ENCODE assay signal across 7 mouse cellular contexts in genomic region chr10:78245225-78245547, GRCm38 (mm10). TPM values are rescaled to one million over a fixed set of nuclear protein-coding genes. Genes with fewer than 3 reads are reported as not detected.
A peak's percentile ranks its signal among the peaks of the same experiment; 100 is the strongest.
DNase-seq lines count a peak whose midpoint lies in the region; ATAC-seq and TF ChIP-seq lines count a peak whose summit lies in the region.

No protein-coding gene starts in this region.

- H3K4me3 ChIP-seq in neural tube, embryonic 11.5 days (ENCODE audit: low read depth, low read length), result peak overlapping the region; percentile 77
- peak overlapping the region; percentile 95 for H3K4me3 ChIP-seq in forebrain, embryonic 10.5 days
- peak overlapping the region; percentile 80 for H3K4me3 ChIP-seq in limb, embryonic 14.5 days (replicated peaks; ENCODE audit: low read length)
- H3K4me3 ChIP-seq in stomach, embryonic 16.5 days (replicated peaks; ENCODE audit: low read length), result peak overlapping the region; percentile 89

- no peaks in the 10 kb centered on the region for H3K36me3 ChIP-seq in neural tube, embryonic 11.5 days (ENCODE audit: control insufficient read depth, insufficient read depth, low read length)
- H3K36me3 ChIP-seq in forebrain, embryonic 10.5 days (replicated peaks), result peaks cover 6% of the 10 kb centered on the region; the same call in 1 of the 2 replicates
- H3K36me3 ChIP-seq in limb, embryonic 14.5 days (ENCODE audit: control insufficient read depth, insufficient read depth, low read length), result no peaks in the 10 kb centered on the region
- no peaks in the 10 kb centered on the region for H3K36me3 ChIP-seq in stomach, embryonic 16.5 days (ENCODE audit: control insufficient read depth, insufficient read depth, low read length)

- H3K4me1 ChIP-seq in neural tube, embryonic 11.5 days (ENCODE audit: control insufficient read depth, insufficient read depth, low read length), result peaks cover 9% of the 10 kb centered on the region
- peaks cover 23% of the 10 kb centered on the region for H3K4me1 ChIP-seq in forebrain, embryonic 10.5 days
- H3K4me1 ChIP-seq in limb, embryonic 14.5 days (ENCODE audit: control insufficient read depth, insufficient read depth, low read length), result peaks cover 14% of the 10 kb centered on the region; the same call in 1 of the 2 replicates
- H3K4me1 ChIP-seq in stomach, embryonic 16.5 days (ENCODE audit: control insufficient read depth, insufficient read depth, low read length), result peaks cover 13% of the 10 kb centered on the region

- DNase-seq in neural tube, embryonic 11.5 days (ENCODE audit: low spot score), result no peak
- no peak for DNase-seq in neural tube, embryonic 10.5 days (ENCODE audit: extremely low spot score, low spot score)
- peak; percentile 17 for DNase-seq in forebrain, embryonic 10.5 days (ENCODE audit: extremely low spot score, low spot score)
- DNase-seq in limb, embryonic 14.5 days (ENCODE audit: low spot score), result no peak
- DNase-seq in ovary, adult 18-20 months (ENCODE audit: low spot score), result no peak
- DNase-seq in thymus, postnatal 25 days, result no peak

- 25% methylated on average over 7 of the region's 7 CpGs for WGBS in neural tube, embryonic 11.5 days
- 24% methylated on average over 7 of the region's 7 CpGs for WGBS in forebrain, embryonic 10.5 days
- WGBS in limb, embryonic 14.5 days, result 15% methylated on average over 7 of the region's 7 CpGs
- WGBS in stomach, embryonic 16.5 days, result 12% methylated on average over 7 of the region's 7 CpGs

- no peak overlapping the region for H3K27ac ChIP-seq in neural tube, embryonic 11.5 days (ENCODE audit: low read depth, low read length)
- peak overlapping the region; percentile 87 for H3K27ac ChIP-seq in forebrain, embryonic 10.5 days
- H3K27ac ChIP-seq in limb, embryonic 14.5 days (replicated peaks; ENCODE audit: low read depth, low read length), result no peak overlapping the region
- peak overlapping the region; percentile 62 for H3K27ac ChIP-seq in stomach, embryonic 16.5 days (ENCODE audit: low read length)

- H3K27me3 ChIP-seq in neural tube, embryonic 11.5 days (ENCODE audit: control insufficient read depth, insufficient read depth, low read length), result no peaks in the 10 kb centered on the region
- no peaks in the 10 kb centered on the region for H3K27me3 ChIP-seq in forebrain, embryonic 10.5 days (ENCODE audit: poor library complexity, severe bottlenecking)
- H3K27me3 ChIP-seq in limb, embryonic 14.5 days (ENCODE audit: control insufficient read depth, insufficient read depth, low read length), result no peaks in the 10 kb centered on the region
- no peaks in the 10 kb centered on the region for H3K27me3 ChIP-seq in stomach, embryonic 16.5 days (ENCODE audit: control insufficient read depth, insufficient read depth, low read length)

- no peak for TF ChIP-seq POLR2A in limb, embryonic 14.5 days (IDR thresholded peaks at IDR 0.05; ENCODE audit: borderline replicate concordance, extremely low read depth, insufficient read depth, insufficient read length)

- no peaks in the 10 kb centered on the region for H3K9me3 ChIP-seq in neural tube, embryonic 11.5 days (ENCODE audit: control insufficient read depth, low read length)
- no peaks in the 10 kb centered on the region for H3K9me3 ChIP-seq in forebrain, embryonic 10.5 days
- no peaks in the 10 kb centered on the region for H3K9me3 ChIP-seq in limb, embryonic 14.5 days (ENCODE audit: control insufficient read depth, low read length)
- H3K9me3 ChIP-seq in stomach, embryonic 16.5 days (replicated peaks; ENCODE audit: control insufficient read depth, low read length), result no peaks in the 10 kb centered on the region

- ATAC-seq in neural tube, embryonic 11.5 days (ENCODE audit: insufficient read depth, low FRiP score, low TSS enrichment), result peak; percentile 8; the same call in 1 of the 2 replicates
- no peak for ATAC-seq in limb, embryonic 14.5 days (ENCODE audit: low FRiP score, low read depth)
- ATAC-seq in stomach, embryonic 16.5 days (ENCODE audit: insufficient read depth, low FRiP score), result no peak

- H3K4me2 ChIP-seq in neural tube, embryonic 11.5 days (ENCODE audit: low read depth), result peak overlapping the region; percentile 91
- peak overlapping the region; percentile 97 for H3K4me2 ChIP-seq in limb, embryonic 14.5 days (replicated peaks; ENCODE audit: low read depth, low read length, severe bottlenecking)
- peak overlapping the region; percentile 99 for H3K4me2 ChIP-seq in stomach, embryonic 16.5 days (ENCODE audit: low read depth, low read length)

- peak overlapping the region; percentile 85 for H3K9ac ChIP-seq in neural tube, embryonic 11.5 days (ENCODE audit: low read length)
- H3K9ac ChIP-seq in limb, embryonic 14.5 days (ENCODE audit: low read depth, low read length, severe bottlenecking), result peak overlapping the region; percentile 77
- peak overlapping the region; percentile 91 for H3K9ac ChIP-seq in stomach, embryonic 16.5 days (ENCODE audit: low read length)

RNA-seq across cellular contexts. Expression of gene Trappc10, which starts 0.7 kb away (rescaled TPM):
- polyA plus RNA-seq in neural tube, embryonic 11.5 days (2014; fragmentation: Nextera tagmentation; extraction: Ambion mirVana), result 16.1 and 18.6 TPM in 2 replicates
- 8.1 and 9.7 TPM in 2 replicates for polyA plus RNA-seq in forebrain, embryonic 10.5 days (2016; fragmentation: Nextera tagmentation; extraction: Ambion mirVana)
- 32.4 and 38.8 TPM in 2 replicates for polyA plus RNA-seq in limb, embryonic 14.5 days (2012; rRNA removed)
- polyA plus RNA-seq in limb, embryonic 14.5 days (2014; fragmentation: Nextera tagmentation; extraction: Ambion mirVana), result 18.8 and 19.0 TPM in 2 replicates
- polyA plus RNA-seq in stomach, embryonic 16.5 days (2015; fragmentation: Nextera tagmentation; extraction: Ambion mirVana), result 3.4 and 4.7 TPM in 2 replicates

Comparison
In these comparisons a context has a peak if more than half of its experiments do, and no peak if none do; other contexts are left out.
1. H3K27ac ChIP-seq: peak in forebrain, embryonic 10.5 days (single experiment) and stomach, embryonic 16.5 days (single experiment); none in neural tube, embryonic 11.5 days (single experiment) and limb, embryonic 14.5 days (single experiment).
2. Peak in every context shown above with its lines, with median percentiles within 50 percentile points of each other: H3K4me2 ChIP-seq, H3K4me3 ChIP-seq and H3K9ac ChIP-seq.